Comparison of ENCODE assay signal across 10 mouse cellular contexts in genomic region chr9:60991509-60991908, GRCm38 (mm10).
A peak's percentile ranks its signal among the peaks of the same experiment; 100 is the strongest.
DNase-seq lines count a peak whose midpoint lies in the region; ATAC-seq and TF ChIP-seq lines count a peak whose summit lies in the region.
"Had no signal": no experiment of that assay in that cellular context is flagged by ENCODE, and none has a peak within 500 bp of the region (broad histone marks: within the 10 kb centered on the region; RNA-seq: fewer than 3 reads in every experiment).

No protein-coding gene starts in this region.

- peak overlapping the region; percentile 17 for H3K27ac ChIP-seq in small intestine, adult 2 months (ENCODE audit: insufficient read depth, low read depth, low read length)
- H3K27ac ChIP-seq: embryonic facial prominence, embryonic 12.5 days had no signal

- H3K4me1 ChIP-seq in small intestine, adult 2 months (ENCODE audit: control insufficient read depth, insufficient read depth, insufficient read length, low read length): peaks cover 3% of the 10 kb centered on the region; the same call in 1 of the 2 replicates

- TF ChIP-seq CTCF in small intestine, adult 2 months (IDR thresholded peaks at IDR 0.05; ENCODE audit: extremely low read depth, insufficient read length, insufficient replicate concordance, low read depth, low read length): no peak

- 65% methylated on average over 5 of the region's 5 CpGs for WGBS in small intestine, adult 2 months

- H3K36me3 ChIP-seq in small intestine, adult 2 months (ENCODE audit: control insufficient read depth, insufficient read depth, low read length): no peaks in the 10 kb centered on the region
- H3K36me3 ChIP-seq: embryonic facial prominence, embryonic 12.5 days had no signal

- peak; percentile 98 for ATAC-seq in CD4-positive, CD25-positive, alpha-beta regulatory T cell, adult 4 months
- peak; percentile 90 to 97 for ATAC-seq in hematopoietic stem cell, adult 5-6 weeks (replicated peaks in 1 of 2; ENCODE audit: insufficient read depth in 1 of 2, low FRiP score in 2 of 2, low TSS enrichment in 1 of 2, low read depth in 1 of 2, poor library complexity in 2 of 2, severe bottlenecking in 2 of 2)
- ATAC-seq: midbrain, embryonic 16.5 days had no signal

- peak; percentile 46 for DNase-seq in gastrocnemius, postnatal 25 days
- DNase-seq in gastrocnemius, adult 8-10 months (ENCODE audit: low spot score in 2 of 2): no peak
- no peak for DNase-seq in cerebellum, adult 18-20 months
- no peak for DNase-seq in cerebellum, adult 9-10 months
- DNase-seq in ovary, postnatal 14 days (ENCODE audit: low spot score): no peak

- no peak for TF ChIP-seq POLR2A in small intestine, adult 2 months (IDR thresholded peaks at IDR 0.05; ENCODE audit: low read depth, low read length)

- H3K27me3 ChIP-seq in small intestine, adult 2 months (ENCODE audit: control insufficient read depth, insufficient read depth, low read length): no peaks in the 10 kb centered on the region
- H3K27me3 ChIP-seq: embryonic facial prominence, embryonic 12.5 days had no signal

- H3K4me3 ChIP-seq in small intestine, adult 2 months (ENCODE audit: low read depth, low read length): no peak overlapping the region
- H3K4me3 ChIP-seq: embryonic facial prominence, embryonic 12.5 days had no signal
